Mouse (Mus musculus) heart, embryonic 13.5 days (tissue): Measurements from ENCODE around the gene Fcrla. TPM values are rescaled to one million over a fixed set of nuclear protein-coding genes. Genes with fewer than 3 reads are reported as not detected.

Experiments used
- polyA plus RNA-seq: library from polyadenylated mRNA; unstranded; fragments of >200 nt; fragmentation: Nextera tagmentation; extraction: Ambion mirVana; gene quantifications from 2 replicates; pipeline ENCODE4 v1.2.1, GENCODE M21; 2015

Fcrla gene
- polyA plus RNA-seq, 1 experiment from 2014 or later: 0.20 TPM

Other genes with a start within 250 kb of the Fcrla start
- gene Atf6, start 59.8 kb downstream of the Fcrla start, polyA plus RNA-seq: 10.1 TPM in 2 replicates
- 0.48 and 0.76 TPM in 2 replicates for gene Gm26620, start 42.5 kb downstream of the Fcrla start, polyA plus RNA-seq
- gene Dusp12, start 42.0 kb downstream of the Fcrla start, polyA plus RNA-seq: 24.9 and 30.1 TPM in 2 replicates
- gene Fcrlb, start 14.6 kb downstream of the Fcrla start, polyA plus RNA-seq: 0.11 TPM in 1 of 2 replicates, not detected in the other
- gene Fcgr2b, start 49.0 kb upstream of the Fcrla start, polyA plus RNA-seq: 0.27 and 0.76 TPM in 2 replicates
- gene Fcgr4, start 91.3 kb upstream of the Fcrla start, polyA plus RNA-seq: 0.37 and 0.85 TPM in 2 replicates
- 6.9 and 9.1 TPM in 2 replicates for gene Fcgr3, start 137.4 kb upstream of the Fcrla start, polyA plus RNA-seq
- 2.8 TPM in 2 replicates for gene Cfap126, start 186.3 kb upstream of the Fcrla start, polyA plus RNA-seq
- 457 and 493 TPM in 2 replicates for gene Sdhc, start 223.0 kb upstream of the Fcrla start, polyA plus RNA-seq
- 0.33 and 0.36 TPM in 2 replicates for gene Mpz, start 223.1 kb upstream of the Fcrla start, polyA plus RNA-seq